Mouse (Mus musculus) common myeloid progenitor, adult 5-6 weeks (primary cell): ENCODE measurements around the gene Vmn2r23. TPM values are rescaled to one million over a fixed set of nuclear protein-coding genes. Genes with fewer than 3 reads are reported as not detected.
"Not testable (repeated sequence)": the region's sequence is repeated elsewhere in the genome, so short reads cannot be mapped to it uniquely, and the experiment has no call there.

Experiments used
- ATAC-seq: replicated peaks from 2 replicates; pipeline ENCODE4 v1.8.0; 2016; ENCODE audit warnings: low read depth, mild to moderate bottlenecking, moderate TSS enrichment, inconsistent platforms; ENCODE audit not compliant: poor library complexity, severe bottlenecking
- total RNA-seq: library from RNA; stranded (forward); fragments of 200-1000, 187-1606 nt; gene quantifications from 2 replicates; pipeline ENCODE4 v1.2.3, GENCODE M21; 2017

Vmn2r23 gene
- not detected in 2 replicates for total RNA-seq

GRCm38 (mm10) chr6:123702370-123702769 is at the start of gene Vmn2r23:
Vmn2r23 (plus strand) TSS chr6:123702670.
- no peak for ATAC-seq

GRCm38 (mm10) chr6:123657040-123657439 is 45.4 kb upstream of the Vmn2r23 start:
- 0 out of 2 replicates have a peak, but pooled peaks have one; percentile 32 for ATAC-seq

DNA sequence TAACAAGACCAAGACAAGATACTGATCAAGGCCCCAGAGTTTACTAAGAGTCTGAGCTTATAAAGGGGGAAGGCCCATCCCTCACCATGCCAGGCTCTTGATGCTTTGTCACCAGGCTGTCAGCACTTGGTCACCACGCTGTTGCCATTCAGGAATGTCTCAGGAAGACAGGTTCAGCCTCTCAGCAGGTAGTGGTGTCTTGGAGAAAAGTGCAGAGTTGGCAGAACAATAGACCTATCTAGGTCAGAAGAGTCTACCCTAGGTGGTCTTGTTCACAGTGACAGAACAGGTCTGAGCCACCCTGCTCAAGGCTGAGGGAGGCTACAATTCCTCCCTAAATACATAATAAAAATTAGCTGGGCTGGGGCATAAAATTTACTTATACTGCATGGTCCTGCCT is 5.8 kb upstream of the Vmn2r23 start:
- not testable (repeated sequence) for ATAC-seq

DNA sequence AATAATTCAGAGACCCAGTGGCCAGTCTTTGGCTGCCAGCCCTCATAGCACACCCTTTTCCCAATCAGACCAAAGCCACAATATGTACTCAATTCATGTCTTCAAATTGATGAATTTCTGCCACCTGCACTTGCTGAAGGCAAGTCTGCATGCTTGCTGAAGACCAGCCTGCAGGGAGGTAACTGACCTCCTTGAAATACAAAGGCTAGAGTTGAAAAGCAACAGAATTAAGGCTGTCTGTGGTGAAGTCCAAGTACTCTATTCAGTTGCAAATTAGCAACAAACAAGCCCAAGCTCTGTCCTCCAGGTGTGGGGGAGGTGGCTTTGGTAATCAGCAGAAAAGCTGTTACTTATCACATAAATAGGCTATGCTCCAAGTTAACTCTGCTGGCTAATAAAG is 5.3 kb upstream of the Vmn2r23 start:
- ATAC-seq: no peak

DNA sequence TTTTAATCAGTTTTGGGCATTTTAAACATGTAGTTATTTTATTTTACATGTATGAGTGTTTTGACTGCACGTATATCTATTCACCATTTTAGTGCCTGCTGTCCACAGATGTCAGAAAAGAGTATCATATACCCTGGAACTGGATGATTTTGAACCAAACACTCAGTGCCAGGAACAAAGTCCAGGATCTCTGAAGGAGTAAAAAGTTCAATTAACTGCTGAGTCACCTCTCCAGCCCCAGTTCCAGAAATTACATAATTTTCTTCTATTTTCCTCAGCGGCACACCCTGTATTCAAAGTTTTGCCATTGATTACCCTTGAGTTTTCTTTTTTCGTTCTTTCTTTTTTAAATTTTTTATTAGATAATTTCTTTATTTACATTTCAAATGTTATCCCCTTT is 67.6 kb downstream of the Vmn2r23 start:
- no peak for ATAC-seq

DNA sequence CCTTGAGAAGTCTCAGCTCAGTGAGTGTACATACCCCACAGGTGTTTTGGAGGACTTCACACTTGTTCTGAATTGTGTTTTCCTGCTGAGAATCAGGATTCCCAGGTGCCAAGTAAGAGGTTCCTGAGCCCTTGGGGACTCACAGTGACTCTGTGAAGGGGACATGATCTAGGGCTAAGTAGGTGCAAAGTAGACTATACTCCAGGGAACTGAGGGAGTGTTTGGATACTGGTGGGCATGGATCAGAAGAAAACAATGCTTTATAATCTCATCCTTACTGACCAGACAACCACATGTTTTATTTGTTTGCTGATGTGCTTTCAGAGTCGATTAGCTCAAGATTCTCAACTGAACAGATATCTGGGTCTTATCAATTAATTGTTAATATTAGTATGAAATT is 76.1 kb downstream of the Vmn2r23 start, which contains the start of gene Vmn2r24:
Gene Vmn2r24 (plus strand): TSS at position 301 of the 400 bp plus-strand sequence.
- ATAC-seq: no peak

- ATAC-seq: no peak
These were observed 82.4 kb downstream of the Vmn2r23 start for GRCm38 (mm10) chr6:123784857-123785256.

DNA sequence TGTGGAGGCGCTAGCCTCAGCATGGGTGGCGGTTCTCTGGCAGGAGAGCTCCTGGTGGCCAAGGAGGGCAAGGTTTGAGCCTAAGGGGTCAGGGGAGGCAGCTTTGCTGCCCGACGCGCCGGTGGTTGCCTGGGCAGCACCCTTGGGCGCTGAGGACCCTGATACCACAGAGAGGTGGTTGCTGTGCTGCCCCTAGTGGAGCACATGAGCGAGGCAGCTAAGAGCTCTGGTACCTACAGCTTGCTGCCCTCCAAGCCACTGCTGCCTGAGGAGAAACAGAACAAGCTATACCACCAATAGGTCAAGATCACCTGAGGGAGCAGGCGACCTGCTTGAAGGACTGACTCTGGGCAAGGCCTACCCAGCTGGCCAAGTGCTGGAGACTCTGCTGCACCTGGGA is 91.3 kb downstream of the Vmn2r23 start:
- ATAC-seq: no peak

Other genes with a start within 250 kb of the Vmn2r23 start
- not detected in 2 replicates for gene Vmn2r21, start 169.3 kb upstream of the Vmn2r23 start, total RNA-seq
- gene Vmn2r22, start 51.9 kb upstream of the Vmn2r23 start, total RNA-seq: not detected in 2 replicates
- gene Vmn2r24, start 76.2 kb downstream of the Vmn2r23 start, total RNA-seq: not detected in 2 replicates
- gene Vmn2r25, start 150.8 kb downstream of the Vmn2r23 start, total RNA-seq: not detected in 2 replicates